Mouse (Mus musculus) forebrain, embryonic 10.5 days (tissue): ENCODE results near the gene Soat1. TPM values are rescaled to one million over a fixed set of nuclear protein-coding genes. Genes with fewer than 3 reads are reported as not detected.

Source experiments
- DNase-seq: peaks from one replicate; pipeline ENCODE4 v3.0.0-alpha.2; 2017; ENCODE audit warnings: low spot score; ENCODE audit errors: extremely low spot score
- H3K27ac ChIP-seq: fragments of 300-500 bp; sonication (generic); 2 replicates; pipeline ENCODE4 v1.5.1; 2016; ENCODE audit warnings: mild to moderate bottlenecking
- H3K27me3 ChIP-seq: fragments of 300-500 bp; sonication (generic); 2 replicates; pipeline ENCODE4 v1.6.1; 2016; ENCODE audit warnings: mild to moderate bottlenecking; ENCODE audit not compliant: poor library complexity, severe bottlenecking
- H3K36me3 ChIP-seq: fragments of 300-500 bp; sonication (generic); replicated peaks from 2 replicates; pipeline ENCODE4 v1.6.1; 2016; ENCODE audit warnings: mild to moderate bottlenecking, moderate library complexity
- H3K4me1 ChIP-seq: fragments of 300-500 bp; sonication (generic); 2 replicates; pipeline ENCODE4 v1.6.1; 2016
- H3K4me3 ChIP-seq: fragments of 300-500 bp; sonication (generic); 2 replicates; pipeline ENCODE4 v1.5.1; 2016; ENCODE audit warnings: mild to moderate bottlenecking, moderate library complexity
- H3K9me3 ChIP-seq: fragments of 300-500 bp; sonication (generic); 2 replicates; pipeline ENCODE4 v1.6.1; 2016; ENCODE audit warnings: mild to moderate bottlenecking, moderate library complexity
- WGBS: fragments of 180-500 bp; shearing (Covaris S2); methylation state at CpG from one replicate; pipeline ENCODE4 v1.1.7; 2016; 5-methylcytosine and 5-hydroxymethylcytosine counted together
- polyA plus RNA-seq: library from polyadenylated mRNA; unstranded; fragments of >200 nt; fragmentation: Nextera tagmentation; extraction: Ambion mirVana; gene quantifications from 2 replicates; pipeline ENCODE4 v1.2.1, GENCODE M21; 2016

The Soat1 gene
- polyA plus RNA-seq, 1 experiment from 2014 or later = 30.9 TPM

- Histone ChIP-seq H3K36me3 (peaks cover 54% of the 10 kb centered on the region), H3K27ac (no peak overlapping the region), H3K4me3 (no peak overlapping the region), H3K27me3 (no peaks in the 10 kb centered on the region), H3K4me1 (no peaks in the 10 kb centered on the region), H3K9me3 (peaks cover 8% of the 10 kb centered on the region; the same call in 1 of the 2 replicates)
- 86% methylated on average over 12 of the region's 12 CpGs for WGBS
- no peak for DNase-seq
Observed at GRCm38 (mm10) chr1:156462273-156462991, 11.7 kb downstream of the Soat1 start.

GRCm38 (mm10) chr1:156461036-156461435 lies 13.1 kb downstream of the Soat1 start:
- Histone ChIP-seq H3K27ac (no peak overlapping the region), H3K36me3 (peaks cover 54% of the 10 kb centered on the region), H3K4me1 (no peaks in the 10 kb centered on the region), H3K4me3 (no peak overlapping the region), H3K27me3 (no peaks in the 10 kb centered on the region), H3K9me3 (peaks cover 1% of the 10 kb centered on the region; the same call in 1 of the 2 replicates)
- WGBS = 82% methylated on average over 6 of the region's 6 CpGs
- no peak for DNase-seq

GRCm38 (mm10) chr1:156460216-156460615 lies 13.9 kb downstream of the Soat1 start:
- Histone ChIP-seq H3K27ac (no peak overlapping the region), H3K4me1 (no peaks in the 10 kb centered on the region), H3K9me3 (no peaks in the 10 kb centered on the region), H3K27me3 (no peaks in the 10 kb centered on the region), H3K4me3 (no peak overlapping the region), H3K36me3 (peaks cover 54% of the 10 kb centered on the region)
- WGBS = 94% methylated on average over 4 of the region's 4 CpGs
- DNase-seq = no peak

- 83% methylated on average over 3 of the region's 3 CpGs for WGBS
- Histone ChIP-seq H3K27ac (no peak overlapping the region), H3K4me3 (no peak overlapping the region), H3K4me1 (no peaks in the 10 kb centered on the region), H3K27me3 (no peaks in the 10 kb centered on the region), H3K9me3 (no peaks in the 10 kb centered on the region), H3K36me3 (peaks cover 54% of the 10 kb centered on the region)
- no peak for DNase-seq
Observed at GRCm38 (mm10) chr1:156459690-156460089, 14.4 kb downstream of the Soat1 start.

- Histone ChIP-seq H3K4me3 (no peak overlapping the region), H3K4me1 (no peaks in the 10 kb centered on the region), H3K27ac (no peak overlapping the region), H3K9me3 (no peaks in the 10 kb centered on the region), H3K27me3 (no peaks in the 10 kb centered on the region), H3K36me3 (peaks cover 59% of the 10 kb centered on the region)
- no peak for DNase-seq
- 90% methylated on average over 8 of the region's 8 CpGs for WGBS
Observed at GRCm38 (mm10) chr1:156458391-156459060, 15.6 kb downstream of the Soat1 start.

GRCm38 (mm10) chr1:156455005-156455758 lies 18.9 kb downstream of the Soat1 start:
- no peaks in the 10 kb centered on the region for H3K27me3 ChIP-seq
- H3K9me3 ChIP-seq = no peaks in the 10 kb centered on the region
- H3K4me3 ChIP-seq = no peak overlapping the region
- peaks cover 5% of the 10 kb centered on the region; the same call in 1 of the 2 replicates for H3K4me1 ChIP-seq
- no peak overlapping the region for H3K27ac ChIP-seq
- peaks cover 47% of the 10 kb centered on the region for H3K36me3 ChIP-seq
- WGBS = 89% methylated on average over 2 of the region's 2 CpGs
- DNase-seq = no peak

- H3K4me3 ChIP-seq = no peak overlapping the region
- H3K4me1 ChIP-seq = peaks cover 12% of the 10 kb centered on the region; the same call in 1 of the 2 replicates
- WGBS = 77% methylated on average over 7 of the region's 7 CpGs
- peaks cover 47% of the 10 kb centered on the region for H3K36me3 ChIP-seq
- H3K27ac ChIP-seq = no peak overlapping the region
- H3K27me3 ChIP-seq = no peaks in the 10 kb centered on the region
- no peak for DNase-seq
- no peaks in the 10 kb centered on the region for H3K9me3 ChIP-seq
Observed at GRCm38 (mm10) chr1:156454384-156454783, 19.7 kb downstream of the Soat1 start.

GRCm38 (mm10) chr1:156453876-156454275 lies 20.3 kb downstream of the Soat1 start:
- Histone ChIP-seq H3K27me3 (no peaks in the 10 kb centered on the region), H3K9me3 (no peaks in the 10 kb centered on the region), H3K4me1 (peaks cover 15% of the 10 kb centered on the region; the same call in 1 of the 2 replicates), H3K4me3 (no peak overlapping the region), H3K36me3 (peaks cover 47% of the 10 kb centered on the region), H3K27ac (no peak overlapping the region)
- no peak for DNase-seq
- 94% methylated on average over 10 of the region's 10 CpGs for WGBS

GRCm38 (mm10) chr1:156450478-156450877 lies 23.7 kb downstream of the Soat1 start:
- Histone ChIP-seq H3K27me3 (no peaks in the 10 kb centered on the region), H3K36me3 (peaks cover 32% of the 10 kb centered on the region), H3K4me3 (no peak overlapping the region), H3K9me3 (no peaks in the 10 kb centered on the region), H3K27ac (no peak overlapping the region), H3K4me1 (peaks cover 15% of the 10 kb centered on the region; the same call in 1 of the 2 replicates)
- 46% methylated on average over 4 of the region's 4 CpGs for WGBS
- DNase-seq = no peak

- no peaks in the 10 kb centered on the region for H3K27me3 ChIP-seq
- 88% methylated on average over 17 of the region's 17 CpGs for WGBS
- no peak overlapping the region for H3K4me3 ChIP-seq
- H3K4me1 ChIP-seq = peaks cover 15% of the 10 kb centered on the region; the same call in 1 of the 2 replicates
- 0 out of 2 replicates have a peak overlapping the region, but pooled peaks have one; percentile 40 for H3K27ac ChIP-seq
- H3K36me3 ChIP-seq = peaks cover 31% of the 10 kb centered on the region
- H3K9me3 ChIP-seq = no peaks in the 10 kb centered on the region
- DNase-seq = no peak
Observed at GRCm38 (mm10) chr1:156449691-156450090, 24.4 kb downstream of the Soat1 start.

GRCm38 (mm10) chr1:156449089-156449488 lies 25.0 kb downstream of the Soat1 start:
- no peak for DNase-seq
- Histone ChIP-seq H3K27me3 (no peaks in the 10 kb centered on the region), H3K4me1 (peaks cover 15% of the 10 kb centered on the region; the same call in 1 of the 2 replicates), H3K36me3 (peaks cover 27% of the 10 kb centered on the region), H3K27ac (no peak overlapping the region), H3K4me3 (no peak overlapping the region), H3K9me3 (no peaks in the 10 kb centered on the region)
- 88% methylated on average over 7 of the region's 7 CpGs for WGBS

GRCm38 (mm10) chr1:156445049-156445448 lies 29.1 kb downstream of the Soat1 start:
- Histone ChIP-seq H3K27me3 (no peaks in the 10 kb centered on the region), H3K4me3 (no peak overlapping the region), H3K27ac (no peak overlapping the region), H3K9me3 (no peaks in the 10 kb centered on the region), H3K36me3 (peaks cover 45% of the 10 kb centered on the region), H3K4me1 (peaks cover 9% of the 10 kb centered on the region; the same call in 1 of the 2 replicates)
- 98% methylated on average over 1 of the region's 1 CpGs for WGBS
- no peak for DNase-seq
